Mouse (Mus musculus) right cerebral cortex, postnatal 10 days (tissue): ENCODE measurements at regions not wholly inside any gene's neighbourhood (a gene's known extent, or its start where the extent isn't known, plus 50 kb on each side); places are given as distances from the start of the nearest gene placed in this dataset.

ENCODE experiments used
- DNase-seq, 2 experiments: peaks; one replicate each; pipeline ENCODE4 v3.0.0; 2021; ENCODE audit warnings: low spot score in 2 of 2

GRCm38 (mm10) chr13:46222031-46222430, 51.5 kb upstream of the Stmnd1 start:
- peak; percentile 62 for DNase-seq

GRCm38 (mm10) chr13:46218101-46218701, 55.3 kb upstream of the Stmnd1 start:
- DNase-seq, result peak; percentile 93 to 96

DNA sequence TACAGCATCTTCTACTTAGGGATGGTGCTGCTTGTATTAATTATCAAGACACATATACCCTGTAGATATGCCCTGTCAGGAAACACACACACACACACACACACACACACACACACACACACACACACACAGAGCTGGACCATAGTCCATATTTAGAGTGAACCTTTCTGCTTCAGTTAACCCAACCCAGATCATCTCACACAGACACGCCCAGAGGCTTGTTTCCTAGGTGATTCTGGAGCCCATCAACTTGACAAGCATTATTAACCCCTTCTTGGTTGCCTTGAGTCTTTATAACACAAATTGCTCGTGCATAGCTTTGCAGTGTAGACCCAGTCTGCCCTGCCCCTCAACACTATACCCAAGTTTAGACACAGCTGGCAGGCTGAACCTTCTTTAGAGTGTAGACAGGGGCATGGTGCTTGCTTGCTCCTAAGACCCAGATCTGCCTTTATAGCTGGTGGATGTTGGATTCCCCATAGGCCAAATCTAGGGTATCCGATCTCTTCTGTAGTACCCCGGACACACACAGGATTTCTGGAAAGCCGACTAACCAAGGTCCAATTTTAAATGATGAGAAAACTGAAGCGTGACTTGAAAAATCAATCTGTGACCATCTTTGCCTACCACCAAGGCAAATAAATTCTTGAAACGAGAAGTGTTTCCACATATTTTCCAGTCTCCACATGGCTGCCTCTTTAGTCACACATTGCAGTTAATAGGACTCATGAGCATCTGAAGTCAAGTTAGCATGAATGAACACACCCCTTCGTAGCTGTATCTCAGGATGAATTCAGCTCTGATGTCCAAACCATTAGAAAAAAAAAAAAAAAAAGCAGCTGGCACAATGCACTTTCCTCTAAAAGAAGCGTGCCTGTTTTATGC, 56.3 kb upstream of the Stmnd1 start:
- DNase-seq, result no peak

- no peak for DNase-seq
Measured at GRCm38 (mm10) chr13:46203551-46203950, 70.0 kb upstream of the Stmnd1 start.

DNA sequence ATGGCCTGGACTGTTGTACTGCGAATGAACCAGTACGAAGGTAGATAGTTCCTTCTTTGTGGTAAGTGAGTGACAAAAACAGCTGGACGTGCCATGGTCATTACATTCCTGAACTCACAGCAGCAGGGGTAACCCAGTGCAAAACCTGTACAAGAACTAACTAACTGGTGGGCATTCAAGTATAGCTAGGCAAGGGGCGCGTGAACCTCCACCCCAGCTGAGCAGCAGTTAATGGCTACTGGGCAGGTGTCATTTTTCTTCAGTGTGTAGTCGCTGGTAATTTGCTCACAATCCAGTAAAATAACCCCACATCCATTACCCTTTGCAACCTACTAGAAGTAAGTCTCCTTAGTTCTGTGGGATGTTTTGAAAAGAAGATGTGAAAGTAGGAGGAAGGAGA, 70.9 kb upstream of the Stmnd1 start:
- DNase-seq, result no peak

GRCm38 (mm10) chr13:46201029-46201599, 72.4 kb upstream of the Stmnd1 start:
- no peak for DNase-seq

DNA sequence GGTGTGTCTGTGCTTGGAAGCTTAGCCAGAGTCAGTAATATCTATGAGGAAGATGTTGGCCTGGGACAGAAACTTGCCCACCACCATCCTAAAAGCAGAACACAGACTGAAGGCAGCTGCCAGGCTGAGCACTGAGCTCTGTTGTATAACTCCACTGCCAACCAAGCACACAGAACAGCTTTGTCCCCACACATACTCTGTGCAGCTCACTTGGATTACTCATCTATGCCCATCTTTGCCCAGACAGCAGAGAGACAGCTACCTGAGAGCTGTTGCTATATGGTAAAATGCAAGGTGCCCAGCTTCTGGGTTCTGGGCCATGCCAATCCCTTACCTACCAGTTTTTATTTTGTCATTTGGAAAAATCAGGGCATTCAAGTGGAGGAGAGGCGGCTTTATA, 80.4 kb upstream of the Stmnd1 start:
- no peak for DNase-seq

GRCm38 (mm10) chr13:46189726-46190125, 83.8 kb upstream of the Stmnd1 start:
- no peak for DNase-seq

GRCm38 (mm10) chr13:46182851-46183250, 90.7 kb upstream of the Stmnd1 start:
- DNase-seq, result no peak

GRCm38 (mm10) chr13:46180606-46181133, 92.9 kb upstream of the Stmnd1 start:
- DNase-seq, result peak; percentile 44

DNA sequence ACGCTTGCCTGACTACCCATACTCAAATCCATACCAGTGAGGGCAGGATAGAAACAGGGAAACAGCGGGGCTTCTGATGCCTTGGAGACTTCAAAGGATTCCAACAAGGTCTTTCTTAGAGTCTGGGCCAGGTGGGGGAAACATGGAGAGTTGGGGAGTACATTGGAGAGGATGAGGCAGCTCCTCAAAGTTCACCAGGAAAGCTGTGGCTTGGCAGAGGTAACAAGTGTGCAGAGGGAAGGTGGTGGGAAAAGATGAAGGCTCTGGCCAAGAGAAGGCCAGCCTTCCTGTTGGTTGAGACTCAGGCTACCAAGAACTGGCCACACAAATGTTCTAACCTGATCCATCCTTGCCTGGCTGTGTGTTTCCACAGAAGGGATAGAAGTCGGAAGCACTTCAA, 93.6 kb upstream of the Stmnd1 start:
- DNase-seq, result no peak

DNA sequence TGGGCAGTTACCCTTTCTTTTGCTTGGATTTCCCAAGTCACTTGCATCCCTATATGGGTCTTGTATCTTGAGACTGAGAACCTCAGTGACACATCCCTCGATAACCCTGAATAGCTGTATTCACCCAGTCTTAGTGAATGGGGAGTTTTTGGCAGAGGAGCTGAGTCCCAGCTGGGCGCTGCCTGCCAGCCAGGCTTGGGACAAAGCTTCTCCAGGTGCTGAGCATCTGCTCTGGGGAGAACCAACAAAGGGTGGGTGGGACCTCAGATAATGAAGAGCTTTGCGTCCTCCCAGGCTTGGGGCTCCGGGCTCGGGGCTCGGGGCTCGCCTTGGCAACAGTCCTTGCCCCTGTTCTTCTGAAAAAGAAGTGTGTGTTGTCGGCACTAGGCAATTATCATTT, 100.4 kb upstream of the Stmnd1 start:
- peak; percentile 62 to 69 for DNase-seq

DNA sequence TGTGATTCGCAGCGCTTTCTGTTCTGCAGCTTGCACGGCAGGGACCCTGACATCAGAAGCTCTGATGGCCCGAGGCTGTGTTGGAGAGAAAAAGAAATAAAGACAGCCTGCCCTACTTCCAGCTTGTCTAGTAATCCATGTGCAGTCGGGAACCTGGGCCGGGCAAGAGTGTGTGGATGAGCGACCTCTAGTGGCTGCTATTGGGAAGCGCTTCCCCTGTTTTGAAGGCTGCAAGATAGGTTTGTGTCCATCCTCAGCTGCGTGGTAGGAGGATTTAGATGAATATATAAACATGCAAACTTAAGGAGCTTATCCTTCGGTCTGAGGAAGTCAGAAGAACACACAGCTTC, 111.5 kb upstream of the Stmnd1 start:
- DNase-seq, result peak; percentile 90

GRCm38 (mm10) chr13:46161261-46162024, 112.1 kb upstream of the Stmnd1 start:
- DNase-seq, result no peak

DNA sequence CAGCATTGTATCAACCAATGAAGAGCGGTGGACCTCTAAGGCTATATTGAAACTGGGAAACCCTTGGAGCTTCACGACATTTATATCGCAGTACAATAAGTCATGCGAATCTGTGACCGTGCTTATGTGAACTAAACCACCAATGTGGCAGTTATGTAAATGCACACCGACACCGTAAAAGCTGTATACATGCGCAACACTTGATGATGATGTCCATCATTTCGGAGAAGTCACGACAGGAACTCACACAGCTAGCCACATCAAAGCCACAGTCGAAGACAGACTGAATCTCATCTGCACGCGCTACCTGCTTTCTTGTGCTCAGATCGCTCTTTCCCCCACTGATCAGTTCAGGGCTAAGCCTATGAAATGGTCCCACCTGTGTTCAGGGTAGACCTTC, 114.2 kb upstream of the Stmnd1 start:
- DNase-seq, result no peak

DNA sequence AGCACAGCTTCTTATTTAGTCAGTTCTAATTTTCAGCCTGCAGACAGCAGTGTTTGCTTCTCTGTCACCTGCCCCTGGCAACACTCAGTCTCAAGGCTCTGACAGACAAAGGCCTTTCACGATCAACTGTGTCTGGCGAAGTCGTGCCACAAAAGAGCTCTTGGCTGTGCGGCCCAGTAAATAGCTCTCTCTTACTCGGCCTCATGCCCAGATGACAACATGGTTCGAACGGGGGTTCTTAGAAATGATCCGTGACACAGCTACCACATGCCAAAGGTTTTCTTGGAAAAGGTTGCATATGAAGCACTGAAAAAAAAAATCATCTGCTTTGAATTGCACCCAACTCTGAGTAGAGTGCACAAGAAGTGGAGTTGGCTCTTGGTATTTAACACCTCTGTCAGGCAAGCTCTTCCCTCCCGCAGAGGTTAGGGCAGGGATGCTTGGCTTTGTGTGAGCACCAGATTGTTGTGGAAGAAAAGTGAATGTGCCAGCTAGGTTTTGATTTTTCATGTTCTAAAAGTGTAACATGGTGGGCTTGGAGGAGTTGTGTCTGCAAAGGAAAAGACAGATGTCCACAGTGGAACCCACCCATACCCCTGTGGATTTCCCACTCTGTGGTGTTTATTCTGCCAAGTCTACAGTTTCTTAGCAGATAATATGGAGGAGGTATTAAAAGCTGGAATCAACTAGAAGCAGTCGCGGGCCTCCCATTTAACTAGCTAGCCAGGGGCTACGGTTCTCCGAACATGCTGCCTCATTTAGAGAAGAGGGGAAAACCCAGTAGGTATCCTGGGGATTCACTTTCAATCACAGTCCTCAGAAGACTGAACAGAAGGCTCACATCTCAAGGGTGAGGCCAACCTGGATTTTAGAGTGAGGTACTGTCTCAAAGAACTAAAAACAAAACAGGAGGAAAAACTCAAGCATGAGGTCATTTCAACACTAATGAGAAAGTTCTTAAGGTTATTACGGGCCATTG, 120.0 kb upstream of the Stmnd1 start:
- peak; percentile 45 to 52 for DNase-seq

DNA sequence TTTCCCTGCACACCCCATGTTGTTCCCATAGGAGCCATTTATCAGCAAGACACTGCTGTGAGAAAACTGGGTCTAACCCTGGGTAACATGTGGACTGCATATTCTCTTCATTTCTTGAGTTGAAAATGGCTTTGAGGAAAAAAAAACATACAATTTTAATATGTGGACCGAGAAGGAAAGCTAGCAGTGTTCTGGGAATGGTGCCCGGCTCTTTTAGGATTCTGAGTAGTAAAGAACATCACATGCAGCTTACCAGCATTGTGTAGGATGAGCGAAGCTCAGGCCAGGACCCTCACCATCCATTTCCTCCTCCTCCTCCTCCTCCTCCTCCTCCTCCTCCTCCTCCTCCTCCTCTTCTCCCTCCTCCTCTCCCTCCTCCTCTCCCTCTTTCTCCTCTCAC, 133.5 kb upstream of the Stmnd1 start:
- peak; percentile 77 to 78 for DNase-seq

DNA sequence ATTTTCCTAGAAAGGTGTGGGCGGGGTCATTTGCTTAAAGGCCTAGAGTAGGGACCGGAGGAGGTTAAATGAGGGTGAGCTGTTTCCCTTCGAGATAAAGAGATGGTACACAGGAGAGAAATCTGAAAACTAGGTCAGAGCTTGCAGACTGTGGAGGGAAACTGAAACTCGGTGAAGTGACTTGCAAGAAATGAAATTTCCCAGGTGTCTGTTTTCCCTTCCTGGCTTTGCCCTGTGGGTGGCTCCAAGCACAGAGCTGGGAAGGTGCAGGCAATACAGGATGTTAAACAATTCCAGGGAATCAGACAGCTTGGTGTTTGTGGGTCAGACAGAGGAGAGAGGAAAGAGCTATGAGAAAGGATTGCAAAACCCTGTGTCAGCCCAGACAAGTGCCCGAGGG, 134.3 kb upstream of the Stmnd1 start:
- DNase-seq, result no peak

DNA sequence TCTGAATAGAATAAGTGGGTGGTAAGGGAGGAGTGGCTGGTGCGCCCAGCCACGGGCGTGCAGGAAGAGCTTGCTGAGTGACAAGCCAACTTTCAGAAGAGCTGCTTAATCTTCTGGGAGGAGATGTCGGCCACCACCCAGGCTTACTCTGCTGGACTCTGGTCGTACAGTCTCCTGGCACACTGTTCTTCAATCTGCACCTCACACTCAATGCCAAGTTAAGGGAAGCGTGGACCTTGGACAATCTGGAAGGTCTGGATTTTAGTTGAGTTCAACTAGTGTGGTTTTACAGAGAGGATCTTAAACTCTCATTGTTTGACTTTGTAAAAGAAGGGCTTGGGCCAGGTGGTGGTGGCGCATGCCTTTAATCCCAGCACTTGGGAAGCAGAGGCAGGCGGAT, 138.1 kb upstream of the Stmnd1 start:
- no peak for DNase-seq

DNA sequence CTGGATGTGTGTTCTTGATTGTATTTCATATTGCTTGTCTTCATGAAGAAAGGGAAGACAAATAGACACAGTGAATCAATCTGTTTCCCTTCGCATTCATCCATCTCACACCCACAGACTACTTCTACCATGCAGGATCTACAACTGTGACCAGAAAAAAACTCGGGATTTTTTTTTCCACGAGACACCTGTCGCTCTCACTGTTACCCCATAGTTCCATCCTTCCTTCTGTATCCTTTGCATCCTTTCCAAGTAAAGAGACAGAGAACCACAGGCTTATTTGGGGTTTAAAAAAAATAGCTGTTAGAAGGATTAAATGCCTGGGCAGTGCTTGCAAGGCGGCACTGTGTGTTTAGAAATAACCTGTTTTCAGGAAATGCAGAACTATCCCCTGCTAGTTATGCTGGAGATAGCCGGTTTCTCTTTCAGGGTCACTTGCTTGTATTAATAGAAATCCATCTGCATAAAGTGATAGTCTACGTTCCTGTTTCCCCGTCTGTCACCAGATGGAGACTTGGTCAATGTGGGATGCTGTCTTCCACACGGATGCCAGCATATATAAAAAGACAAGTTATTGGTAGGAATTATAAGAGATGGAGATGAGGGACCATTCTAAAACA, 144.2 kb upstream of the Stmnd1 start:
- DNase-seq, result peak; percentile 32 to 60
